ENCODE assay signal across 8 mouse cellular contexts in the genomic region with DNA sequence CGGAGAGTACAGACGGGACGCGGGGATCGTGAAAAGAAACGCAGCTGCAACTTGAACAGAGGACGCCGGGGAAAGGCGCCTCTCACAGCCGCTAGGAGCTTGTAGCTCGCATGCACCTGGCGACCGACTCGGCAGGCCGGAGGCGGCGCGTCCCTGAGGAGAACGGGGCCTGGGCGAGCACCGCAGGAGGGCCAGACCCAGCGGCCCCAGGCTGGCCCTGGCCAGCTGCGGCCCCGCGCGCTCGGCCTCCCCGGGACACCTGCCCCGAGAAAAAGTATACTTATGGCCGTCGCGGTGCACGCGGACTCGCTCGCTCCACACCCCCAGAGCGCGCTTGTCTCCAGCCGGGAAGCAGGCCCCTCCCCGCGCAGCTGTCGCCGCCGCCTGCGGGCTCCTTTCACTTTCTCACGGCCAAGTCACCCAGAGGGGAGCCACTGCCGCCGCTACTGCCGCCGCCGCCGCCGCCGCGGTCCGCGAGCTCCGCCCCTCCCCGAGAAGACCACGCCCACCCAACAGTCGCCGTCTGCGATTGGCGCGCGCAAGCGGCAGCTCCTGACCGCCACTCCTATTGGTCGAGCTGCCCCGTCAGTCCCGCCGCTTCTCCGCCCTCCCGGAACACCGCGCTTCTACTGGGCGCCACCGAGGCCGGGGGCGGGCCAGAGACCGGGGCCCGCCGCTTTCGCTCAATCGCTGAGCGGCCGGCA. TPM values are rescaled to one million over a fixed set of nuclear protein-coding genes. Genes with fewer than 3 reads are reported as not detected.
DNase-seq lines count a peak whose midpoint lies in the region; ATAC-seq and TF ChIP-seq lines count a peak whose summit lies in the region.

No protein-coding gene starts in this region.

- H3K4me2 ChIP-seq in forebrain, embryonic 12.5 days, result peak overlapping the region; percentile 73
- H3K4me2 ChIP-seq in liver, postnatal 0 days (ENCODE audit: low read depth, low read length), result peak overlapping the region; percentile 91
- peak overlapping the region; percentile 76 for H3K4me2 ChIP-seq in neural tube, embryonic 14.5 days (ENCODE audit: low read depth, low read length)

- peaks cover 20% of the 10 kb centered on the region for H3K4me1 ChIP-seq in E14TG2a.4 (replicated peaks; ENCODE audit: low read depth, low read length)
- H3K4me1 ChIP-seq in forebrain, embryonic 12.5 days, result peaks cover 34% of the 10 kb centered on the region
- H3K4me1 ChIP-seq in liver, postnatal 0 days (ENCODE audit: insufficient read depth), result peaks cover 20% of the 10 kb centered on the region
- peaks cover 32% of the 10 kb centered on the region for H3K4me1 ChIP-seq in neural tube, embryonic 14.5 days (ENCODE audit: control insufficient read depth, insufficient read depth, low read length)

- TF ChIP-seq CTCF in E14TG2a.4 (conservative IDR thresholded peaks at IDR 0.05; ENCODE audit: low read length), result no peak
- TF ChIP-seq CTCF in liver, postnatal 0 days (IDR thresholded peaks at IDR 0.05; ENCODE audit: low read depth), result peak; percentile 29; the same call in 1 of the 2 replicates

- H3K27me3 ChIP-seq in E14TG2a.4 (ENCODE audit: insufficient read depth, low read length), result peaks cover 20% of the 10 kb centered on the region
- no peaks in the 10 kb centered on the region for H3K27me3 ChIP-seq in forebrain, embryonic 12.5 days
- no peaks in the 10 kb centered on the region for H3K27me3 ChIP-seq in liver, postnatal 0 days (ENCODE audit: insufficient read depth, low read length)
- H3K27me3 ChIP-seq in neural tube, embryonic 14.5 days (ENCODE audit: control insufficient read depth, insufficient read depth, low read length), result no peaks in the 10 kb centered on the region

- TF ChIP-seq EP300 in liver, postnatal 0 days (IDR thresholded peaks at IDR 0.05; ENCODE audit: low read depth), result no peak

- no peaks in the 10 kb centered on the region for H3K36me3 ChIP-seq in E14TG2a.4 (ENCODE audit: insufficient read depth, low read length)
- H3K36me3 ChIP-seq in forebrain, embryonic 12.5 days (replicated peaks), result no peaks in the 10 kb centered on the region
- no peaks in the 10 kb centered on the region for H3K36me3 ChIP-seq in liver, postnatal 0 days (replicated peaks; ENCODE audit: insufficient read depth, low read length)
- H3K36me3 ChIP-seq in neural tube, embryonic 14.5 days (ENCODE audit: control insufficient read depth, insufficient read depth, low read length), result no peaks in the 10 kb centered on the region

- peaks cover 12% of the 10 kb centered on the region for H3K9me3 ChIP-seq in E14TG2a.4 (ENCODE audit: low read length)
- no peaks in the 10 kb centered on the region for H3K9me3 ChIP-seq in forebrain, embryonic 12.5 days
- no peaks in the 10 kb centered on the region for H3K9me3 ChIP-seq in liver, postnatal 0 days (ENCODE audit: low read length)
- H3K9me3 ChIP-seq in neural tube, embryonic 14.5 days (ENCODE audit: control insufficient read depth, low read length), result no peaks in the 10 kb centered on the region

- peak overlapping the region; percentile 100 for H3K27ac ChIP-seq in forebrain, embryonic 12.5 days
- peak overlapping the region; percentile 98 for H3K27ac ChIP-seq in liver, postnatal 0 days (ENCODE audit: low read depth)
- peak overlapping the region; percentile 89 for H3K27ac ChIP-seq in neural tube, embryonic 14.5 days (ENCODE audit: low read depth, low read length)

- DNase-seq in c-Kit-positive CD71-positive TER-119-positive erythroid progenitor cells, embryonic 14.5 days (ENCODE audit: low spot score), result peak; percentile 90
- DNase-seq in heart, postnatal 10 days, result peak; percentile 97 to 99
- peak; percentile 67 for DNase-seq in large intestine, adult 2 months (ENCODE audit: low read depth, low spot score)
- DNase-seq in liver, postnatal 0 days, result peak; percentile 98
- DNase-seq in testis, postnatal 10 days (ENCODE audit: low spot score), result peak; percentile 99

- H3K9ac ChIP-seq in forebrain, embryonic 12.5 days, result peak overlapping the region; percentile 92
- peak overlapping the region; percentile 85 for H3K9ac ChIP-seq in liver, postnatal 0 days (replicated peaks)
- H3K9ac ChIP-seq in neural tube, embryonic 14.5 days (replicated peaks; ENCODE audit: low read depth, low read length), result peak overlapping the region; percentile 81

- intact Hi-C loops in heart, postnatal 10 days (cut with DNase I), result loop anchor here (5.0 to 10.0 kb wide), 5 partner anchors 113 to 351 kb away; a partner anchor contains a TSS

- H3K4me3 ChIP-seq in E14TG2a.4 (replicated peaks; ENCODE audit: low read length), result peak overlapping the region; percentile 92
- H3K4me3 ChIP-seq in forebrain, embryonic 12.5 days (replicated peaks), result peak overlapping the region; percentile 87
- H3K4me3 ChIP-seq in liver, postnatal 0 days (ENCODE audit: low read depth, low read length), result peak overlapping the region; percentile 86
- peak overlapping the region; percentile 79 for H3K4me3 ChIP-seq in neural tube, embryonic 14.5 days (ENCODE audit: low read depth, low read length)

- under 1% methylated on average over 76 of the region's 87 CpGs for WGBS in forebrain, embryonic 12.5 days
- WGBS in large intestine, adult 2 months, result under 1% methylated on average over 85 of the region's 87 CpGs
- WGBS in liver, postnatal 0 days (ENCODE audit: insufficient replicate concordance), result 0% methylated on average over 67 of the region's 87 CpGs
- WGBS in neural tube, embryonic 14.5 days, result 0% methylated on average over 73 of the region's 87 CpGs

- ATAC-seq in forebrain, embryonic 12.5 days (ENCODE audit: low FRiP score), result peak; percentile 98
- ATAC-seq in liver, postnatal 0 days, result peak; percentile 96
- ATAC-seq in neural tube, embryonic 14.5 days (ENCODE audit: low read depth), result peak; percentile 99

RNA-seq across cellular contexts. Expression of a gene that starts 0.5 kb away (rescaled TPM):
- 21.3 and 21.6 TPM in 2 replicates for polyA plus RNA-seq in forebrain, embryonic 12.5 days (2016; fragmentation: Nextera tagmentation; extraction: Ambion mirVana)
- 10 to 100 TPM; 38.2 to 41.3 TPM for total RNA-seq in heart, postnatal 10 days (2021)
- 9.3 and 9.7 TPM in 2 replicates for polyA plus RNA-seq in large intestine, adult 2 months (2012; rRNA removed)
- polyA plus RNA-seq in liver, postnatal 0 days (2015; fragmentation: Nextera tagmentation; extraction: Ambion mirVana), result 1.5 TPM in 2 replicates
- 3.0 and 6.7 TPM in 2 replicates for polyA plus RNA-seq in neural tube, embryonic 14.5 days (2014; fragmentation: Nextera tagmentation; extraction: Ambion mirVana)

Comparison
In these comparisons a context has a peak if more than half of its experiments do, and no peak if none do; other contexts are left out.
1. Peak in every context shown above with its lines: DNase-seq, ATAC-seq, H3K4me3 ChIP-seq and H3K27ac ChIP-seq.